Mouse (Mus musculus) ES-Bruce4 (cell line): ENCODE measurements around the gene Insc. TPM values are rescaled to one million over a fixed set of nuclear protein-coding genes. Genes with fewer than 3 reads are reported as not detected.
"Not testable (repeated sequence)": the region's sequence is repeated elsewhere in the genome, so short reads cannot be mapped to it uniquely, and the experiment has no call there.

Experiments used
- H3K27ac ChIP-seq: 2 replicates; pipeline ENCODE4 v1.5.1; 2012; ENCODE audit warnings: low read length, inconsistent platforms; ENCODE audit not compliant: insufficient read depth
- H3K27me3 ChIP-seq: 2 replicates; pipeline ENCODE4 v1.6.1; 2012; ENCODE audit warnings: mild to moderate bottlenecking, low read length, inconsistent platforms; ENCODE audit not compliant: control insufficient read depth, poor library complexity, insufficient read depth, severe bottlenecking
- H3K36me3 ChIP-seq: 2 replicates; pipeline ENCODE4 v1.6.1; 2012; ENCODE audit warnings: inconsistent platforms, mild to moderate bottlenecking, low read length, moderate library complexity; ENCODE audit not compliant: control insufficient read depth, poor library complexity, insufficient read depth, severe bottlenecking
- H3K4me1 ChIP-seq: one replicate; pipeline ENCODE4 v1.8.1; 2011; ENCODE audit warnings: low read length; ENCODE audit not compliant: control insufficient read depth, insufficient read depth
- H3K4me3 ChIP-seq: 2 replicates; pipeline ENCODE4 v1.5.1; 2011; ENCODE audit warnings: low read depth, mild to moderate bottlenecking, low read length
- H3K9ac ChIP-seq: 2 replicates; pipeline ENCODE4 v1.6.1; 2012; ENCODE audit warnings: low read depth, mild to moderate bottlenecking, inconsistent platforms; ENCODE audit not compliant: poor library complexity, severe bottlenecking
- H3K9me3 ChIP-seq: replicated peaks from 2 replicates; pipeline ENCODE4 v1.6.1; 2012; ENCODE audit warnings: mild to moderate bottlenecking, low read length, inconsistent platforms; ENCODE audit not compliant: control insufficient read depth, poor library complexity, insufficient read depth, severe bottlenecking
- CTCF ChIP-seq: IDR thresholded peaks from one replicate; pipeline ENCODE4 v1.8.1; 2011; ENCODE audit warnings: low read depth, low read length
- EP300 ChIP-seq: IDR thresholded peaks from 2 replicates; pipeline ENCODE4 v1.6.1; 2011; ENCODE audit warnings: low read depth, low read length; ENCODE audit not compliant: insufficient read depth
- POLR2A ChIP-seq: IDR thresholded peaks from one replicate; pipeline ENCODE4 v1.8.1; 2011; ENCODE audit warnings: low read length; ENCODE audit not compliant: insufficient read depth
- polyA plus RNA-seq: library from polyadenylated mRNA; stranded (reverse); fragments of >200 nt; gene quantifications from 2 replicates; pipeline ENCODE4 v1.2.4, GENCODE M21; 2011; ENCODE audit warnings: low read depth; ENCODE audit not compliant: missing spikeins, insufficient read depth, insufficient read length

Insc gene
- polyA plus RNA-seq, 1 experiment: not detected

GRCm38 (mm10) chr7:114718300-114718699, 25.2 kb upstream of the Insc start, which contains the start of gene Calcb:
TSS of gene Calcb (plus strand) at chr7:114718643.
- H3K27ac ChIP-seq: no peak within 1 kb of the TSS
- no peaks in the 10 kb centered on the region for H3K27me3 ChIP-seq
- H3K9ac ChIP-seq: no peak within 1 kb of the TSS
- H3K9me3 ChIP-seq: no peaks in the 10 kb centered on the region
- no peaks in the 10 kb centered on the region for H3K4me1 ChIP-seq
- H3K4me3 ChIP-seq: no peak within 1 kb of the TSS
- TF ChIP-seq CTCF (no peak), EP300 (no peak), POLR2A (no peak)
- no peaks in the 10 kb centered on the region for H3K36me3 ChIP-seq

DNA sequence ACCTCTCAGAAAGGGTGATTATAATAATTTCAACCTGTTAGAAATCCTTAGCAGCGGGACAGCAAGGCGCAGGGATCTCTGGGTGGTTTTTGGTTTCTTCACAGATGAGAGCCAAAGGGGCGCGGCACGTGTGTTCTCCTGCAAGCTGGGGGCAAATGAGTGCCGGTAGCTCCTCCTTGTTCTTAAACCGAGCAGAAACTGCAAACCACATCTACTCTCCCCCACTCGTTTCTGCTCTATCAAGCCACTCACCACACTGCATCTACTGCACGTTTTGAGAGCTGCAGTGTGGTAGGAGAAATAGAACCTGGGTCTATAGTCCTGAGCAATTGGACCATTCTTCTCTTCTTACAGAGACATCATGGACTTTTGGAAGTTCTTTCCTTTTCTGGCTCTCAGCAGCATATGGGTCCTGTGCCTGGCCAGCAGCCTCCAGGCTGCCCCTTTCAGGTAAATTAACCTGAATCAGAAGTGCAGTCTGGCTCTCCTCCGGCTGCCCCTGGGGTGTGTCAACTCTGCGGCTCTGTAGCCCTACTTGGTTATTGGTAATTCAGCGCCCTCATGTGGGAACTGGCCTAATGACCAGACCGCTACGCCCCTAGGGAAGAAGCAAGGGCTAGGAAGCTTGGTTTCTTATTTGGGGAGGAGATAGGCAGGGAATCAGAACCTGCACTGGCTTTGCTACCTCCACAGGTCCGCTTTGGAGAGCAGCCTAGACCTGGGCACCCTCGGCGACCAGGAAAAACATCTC, 23.9 kb upstream of the Insc start:
- no peaks in the 10 kb centered on the region for H3K36me3 ChIP-seq
- TF ChIP-seq CTCF (peak; percentile 62), POLR2A (no peak)
- H3K27me3 ChIP-seq: no peaks in the 10 kb centered on the region
- no peaks in the 10 kb centered on the region for H3K4me1 ChIP-seq
- no peak overlapping the region for H3K4me3 ChIP-seq
- H3K27ac ChIP-seq: no peak overlapping the region
- no peak overlapping the region for H3K9ac ChIP-seq
- H3K9me3 ChIP-seq: no peaks in the 10 kb centered on the region

DNA sequence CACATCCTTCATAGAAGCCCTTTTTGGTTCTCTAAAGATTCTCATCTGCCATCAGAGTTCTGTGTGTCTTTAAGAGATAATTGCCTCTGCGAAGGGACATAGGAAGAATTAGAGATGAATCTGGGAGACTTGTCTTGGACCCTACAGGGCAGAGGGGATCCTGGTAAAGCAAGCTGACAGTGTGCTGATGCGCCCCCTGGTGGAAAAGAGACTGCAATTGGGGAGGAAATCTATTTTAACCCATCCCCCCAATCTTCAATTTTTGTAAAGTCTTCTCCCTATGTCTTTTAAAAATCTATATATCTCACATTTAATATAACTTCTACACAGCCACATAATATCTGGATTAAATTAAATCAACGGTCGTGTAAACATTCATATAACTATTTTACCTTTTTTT, 13.8 kb upstream of the Insc start:
- H3K9me3 ChIP-seq, H3K36me3 ChIP-seq, H3K9ac ChIP-seq, H3K4me3 ChIP-seq, H3K4me1 ChIP-seq, H3K27ac ChIP-seq, H3K27me3 ChIP-seq: not testable (repeated sequence)
- peak; percentile 37 for TF ChIP-seq CTCF

DNA sequence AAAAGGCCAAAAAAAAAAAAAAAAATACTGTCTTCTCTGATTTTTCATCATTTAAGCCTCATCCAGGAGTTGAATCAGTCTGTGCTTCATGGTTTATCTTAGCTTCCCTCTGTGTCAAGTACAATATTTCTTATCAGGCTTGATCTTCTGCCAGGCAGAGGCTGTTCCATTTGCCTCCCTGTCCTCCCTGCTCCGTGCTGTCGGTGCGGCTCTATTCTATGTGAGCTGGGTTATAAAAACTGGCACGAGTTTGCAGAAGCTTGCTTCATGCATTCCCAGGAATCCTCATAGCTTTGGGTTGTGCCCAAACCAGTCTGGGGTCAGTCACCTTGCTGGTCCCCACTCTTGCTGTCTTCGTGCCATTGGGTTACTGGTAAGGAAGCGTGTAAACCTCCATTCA, 12.3 kb upstream of the Insc start:
- H3K4me1 ChIP-seq: no peaks in the 10 kb centered on the region
- H3K27ac ChIP-seq: no peak overlapping the region
- no peak overlapping the region for H3K4me3 ChIP-seq
- no peak overlapping the region for H3K9ac ChIP-seq
- no peaks in the 10 kb centered on the region for H3K27me3 ChIP-seq
- H3K36me3 ChIP-seq: no peaks in the 10 kb centered on the region
- no peaks in the 10 kb centered on the region for H3K9me3 ChIP-seq
- TF ChIP-seq EP300 (no peak), CTCF (no peak), POLR2A (no peak)

GRCm38 (mm10) chr7:114731700-114732099, 11.8 kb upstream of the Insc start:
- not testable (repeated sequence) for H3K9ac ChIP-seq, H3K36me3 ChIP-seq, H3K4me1 ChIP-seq, H3K9me3 ChIP-seq, H3K4me3 ChIP-seq, H3K27ac ChIP-seq, H3K27me3 ChIP-seq
- peak; percentile 50 for TF ChIP-seq CTCF

DNA sequence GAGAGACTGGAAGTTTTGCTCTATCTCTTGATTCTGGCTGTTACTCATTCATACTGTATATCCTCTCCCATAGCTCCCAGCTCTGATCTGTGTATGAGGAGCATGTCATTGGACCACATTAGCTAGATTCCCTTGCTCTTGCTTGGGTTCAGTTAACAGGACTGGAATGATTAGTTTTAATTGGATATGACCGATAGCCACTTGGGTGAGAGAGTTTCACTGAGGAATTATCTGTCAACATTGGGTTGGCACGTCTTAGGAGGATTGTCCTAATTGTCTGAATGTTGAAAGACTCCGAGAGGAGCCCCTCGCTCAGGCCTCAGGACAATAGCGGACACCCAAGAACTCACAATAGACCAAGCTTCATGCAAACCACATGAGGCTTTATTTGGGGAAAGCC, 7.2 kb upstream of the Insc start:
- no peaks in the 10 kb centered on the region for H3K9me3 ChIP-seq
- no peaks in the 10 kb centered on the region for H3K36me3 ChIP-seq
- TF ChIP-seq CTCF: no peak
- no peaks in the 10 kb centered on the region for H3K27me3 ChIP-seq
- peaks cover 7% of the 10 kb centered on the region for H3K4me1 ChIP-seq
- H3K4me3 ChIP-seq: no peak overlapping the region
- no peak overlapping the region for H3K27ac ChIP-seq
- H3K9ac ChIP-seq: no peak overlapping the region
